Mouse (Mus musculus) v-Abl transformed pro-B cells (cell line): ENCODE measurements around the gene Pank3.
"Not testable (repeated sequence)": the region's sequence is repeated elsewhere in the genome, so short reads cannot be mapped to it uniquely, and the experiment has no call there.

ENCODE experiments used
- in situ Hi-C, 2 experiments: fragments of 400-800 bp; cut with MboI; formaldehyde crosslinking; loops; one replicate each; pipeline ENCODE4 v1.15.1; 2025; ENCODE audit not compliant: unreplicated experiment in 2 of 2

Gene Pank3

GRCm38 (mm10) chr11:35837156-35838126 lies 68.2 kb downstream of the Pank3 start:
- in situ Hi-C loops: no loop called here

- in situ Hi-C loops: no loop called here
Observed at GRCm38 (mm10) chr11:35838345-35839338, 69.4 kb downstream of the Pank3 start.

- in situ Hi-C loops: no loop called here
Observed at GRCm38 (mm10) chr11:35840282-35840681, 71.0 kb downstream of the Pank3 start.

GRCm38 (mm10) chr11:35840806-35841205 lies 71.5 kb downstream of the Pank3 start:
- in situ Hi-C loops: not testable (repeated sequence)
